Mouse (Mus musculus) MN1 (cell line): Measurements from ENCODE around the gene Slc25a3.

ENCODE experiments used
- DNase-seq: peaks from one replicate; pipeline ENCODE4 v3.0.0-alpha.2; 2016; ENCODE audit warnings: low spot score

Slc25a3 gene

GRCm38 (mm10) chr10:91092812-91093211 is 31.0 kb downstream of the Slc25a3 start:
- DNase-seq: no peak

- DNase-seq: no peak
Measured at GRCm38 (mm10) chr10:91083393-91083927, 40.4 kb downstream of the Slc25a3 start.

GRCm38 (mm10) chr10:91082550-91083392 is 41.1 kb downstream of the Slc25a3 start, which contains the start of the genes Apaf1 and Ikbip:
TSS of gene Apaf1 (minus strand) at chr10:91082770.
TSS of gene Ikbip (plus strand) at chr10:91082940.
- DNase-seq: peak; percentile 100

- DNase-seq: peak; percentile 27
Measured at GRCm38 (mm10) chr10:91081959-91082507, 41.8 kb downstream of the Slc25a3 start.

- DNase-seq: no peak
Measured at GRCm38 (mm10) chr10:91080540-91080939, 43.3 kb downstream of the Slc25a3 start.

GRCm38 (mm10) chr10:91076667-91077066 is 47.2 kb downstream of the Slc25a3 start:
- DNase-seq: no peak

- DNase-seq: no peak
Measured at GRCm38 (mm10) chr10:91073345-91073744, 50.5 kb downstream of the Slc25a3 start.

- DNase-seq: peak; percentile 58
Measured at GRCm38 (mm10) chr10:91071768-91072167, 52.1 kb downstream of the Slc25a3 start.
